Mouse (Mus musculus): ENCODE results near the gene Opa1.

Gene Opa1

GRCm38 (mm10) chr16:29656187-29656825 lies 77.2 kb downstream of the Opa1 start:
- in situ Hi-C loops (cut with MboI, MseI) = no loop called here

- in situ Hi-C loops (cut with MboI, MseI) = no loop called here
Observed at GRCm38 (mm10) chr16:29656901-29657300, 77.8 kb downstream of the Opa1 start.

GRCm38 (mm10) chr16:29657650-29658548 lies 78.8 kb downstream of the Opa1 start:
- in situ Hi-C loops (cut with MboI, MseI) = no loop called here

GRCm38 (mm10) chr16:29659101-29659810 lies 80.1 kb downstream of the Opa1 start:
- in situ Hi-C loops (cut with MboI, MseI) = no loop called here

GRCm38 (mm10) chr16:29663042-29663758 lies 84.1 kb downstream of the Opa1 start:
- in situ Hi-C loops (cut with MboI, MseI) = no loop called here

GRCm38 (mm10) chr16:29664392-29664791 lies 85.3 kb downstream of the Opa1 start:
- in situ Hi-C loops (cut with MboI, MseI) = no loop called here

GRCm38 (mm10) chr16:29666991-29667701 lies 88.0 kb downstream of the Opa1 start:
- in situ Hi-C loops (cut with MboI, MseI) = no loop called here

GRCm38 (mm10) chr16:29667702-29668061 lies 88.5 kb downstream of the Opa1 start:
- in situ Hi-C loops (cut with MboI, MseI) = no loop called here

GRCm38 (mm10) chr16:29668451-29668850 lies 89.3 kb downstream of the Opa1 start:
- in situ Hi-C loops (cut with MboI, MseI) = no loop called here

GRCm38 (mm10) chr16:29670806-29671205 lies 91.7 kb downstream of the Opa1 start:
- in situ Hi-C loops (cut with MboI, MseI) = no loop called here

- in situ Hi-C loops (cut with MboI, MseI) = no loop called here
Observed at GRCm38 (mm10) chr16:29673230-29673629, 94.1 kb downstream of the Opa1 start.

GRCm38 (mm10) chr16:29679607-29680006 lies 100.5 kb downstream of the Opa1 start:
- in situ Hi-C loops (cut with MboI, MseI) = no loop called here

- in situ Hi-C loops (cut with MboI, MseI) = no loop called here
Observed at GRCm38 (mm10) chr16:29680548-29681175, 101.5 kb downstream of the Opa1 start.

GRCm38 (mm10) chr16:29682555-29683431 lies 103.7 kb downstream of the Opa1 start:
- in situ Hi-C loops (cut with MboI, MseI) = no loop called here

GRCm38 (mm10) chr16:29683563-29683962 lies 104.4 kb downstream of the Opa1 start:
- in situ Hi-C loops (cut with MboI, MseI) = no loop called here

GRCm38 (mm10) chr16:29684111-29684510 lies 105.0 kb downstream of the Opa1 start:
- in situ Hi-C loops (cut with MboI, MseI) = no loop called here

- in situ Hi-C loops (cut with MboI, MseI) = no loop called here
Observed at GRCm38 (mm10) chr16:29684641-29685040, 105.5 kb downstream of the Opa1 start.

- in situ Hi-C loops (cut with MboI, MseI) = no loop called here
Observed at GRCm38 (mm10) chr16:29686141-29686540, 107.0 kb downstream of the Opa1 start.

Measured in T-helper 1 cell (primary cell).